Mouse (Mus musculus) mammary gland, adult 2 months (tissue): ENCODE measurements around the gene Cpne2. TPM values are rescaled to one million over a fixed set of nuclear protein-coding genes. Genes with fewer than 3 reads are reported as not detected.

Experiments
- polyA plus RNA-seq: library from polyadenylated mRNA; depleted of rRNA; stranded (reverse); fragments of >200 nt; gene quantifications from 2 replicates; pipeline ENCODE4 v1.2.3, GENCODE M21; 2012; ENCODE audit warnings: low replicate concordance; rRNA removed

Cpne2 gene
- 59.4 and 84.2 TPM in 2 replicates for polyA plus RNA-seq

DNA sequence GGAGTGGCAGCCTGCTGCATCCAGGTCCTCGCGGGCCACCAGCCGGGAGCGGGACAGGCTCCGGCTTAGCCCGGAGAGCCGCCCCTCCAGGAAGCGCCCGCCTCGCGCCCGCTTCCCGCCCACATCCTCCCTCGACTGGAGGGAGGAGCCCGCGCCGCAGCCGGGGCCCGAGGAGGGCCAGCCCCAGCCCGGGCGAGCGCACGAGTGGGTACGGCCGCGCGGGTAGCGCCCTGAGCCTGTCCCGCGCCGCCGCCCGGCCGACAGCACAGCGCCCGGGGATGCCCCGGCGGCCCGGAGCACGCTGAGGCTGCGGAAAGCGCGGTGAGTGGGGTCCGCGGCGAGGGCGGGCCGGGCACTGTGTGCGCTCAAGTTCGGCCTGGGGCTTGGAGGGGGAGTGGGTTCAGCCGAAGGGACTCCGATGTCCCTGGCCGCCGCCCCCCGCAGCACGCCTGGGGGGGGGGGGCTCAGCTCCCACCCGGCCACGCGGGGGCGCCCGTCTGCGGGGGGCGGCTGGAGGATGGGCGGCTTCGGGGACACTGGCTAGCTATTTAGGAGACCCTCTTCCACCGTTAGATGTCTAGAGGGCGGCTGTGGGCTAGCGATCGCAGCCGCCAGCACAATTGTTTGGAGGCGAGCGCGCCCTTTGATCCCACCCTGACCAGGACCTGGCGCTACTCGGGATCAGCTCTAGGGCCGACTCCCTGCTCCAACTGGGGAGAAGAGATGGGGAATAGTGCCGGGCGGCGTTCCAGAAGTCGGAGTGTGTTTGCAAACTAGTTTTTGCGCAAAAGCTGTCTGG lies at the start of gene Cpne2:
Gene Cpne2, plus strand, starts transcription at position 118 of the 799 bp plus-strand sequence.

DNA sequence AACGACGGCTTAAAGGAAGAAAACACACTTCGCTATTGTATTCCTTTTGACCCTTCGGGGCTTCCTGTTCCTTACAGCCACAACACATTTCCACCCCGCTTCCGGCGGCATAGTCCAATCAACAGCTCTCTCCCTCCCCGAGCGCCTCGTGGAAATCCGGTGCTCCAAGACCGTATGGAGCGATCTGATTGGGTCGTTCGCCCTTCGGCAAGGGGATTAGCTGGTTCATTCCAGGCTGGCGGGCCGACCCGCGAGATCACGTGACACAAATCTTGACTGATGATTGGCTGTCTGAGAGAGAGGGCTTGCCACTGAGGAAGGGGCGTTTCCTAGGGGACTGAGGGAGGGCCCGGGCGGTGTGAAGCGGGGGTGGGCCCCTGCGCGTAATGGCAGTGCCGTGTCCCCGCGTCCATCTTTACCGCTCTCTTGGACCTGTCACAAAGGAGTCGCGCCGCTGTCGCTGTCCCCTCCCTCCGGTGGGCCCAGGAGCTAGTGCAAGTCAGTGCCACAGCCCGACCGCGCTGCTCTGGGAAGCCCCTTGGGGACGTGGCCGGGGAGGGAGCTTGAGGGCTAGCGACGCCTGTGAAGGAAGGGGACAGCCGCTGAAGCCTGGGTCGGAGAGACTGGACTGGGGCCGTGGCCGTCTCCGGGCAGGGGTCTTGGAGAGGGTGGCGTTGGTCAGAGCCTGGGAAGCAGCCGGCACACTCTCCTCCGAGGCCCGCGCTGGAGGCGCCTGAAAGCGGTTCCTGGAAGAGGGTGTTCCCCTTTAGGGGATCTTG lies 69.0 kb downstream of the Cpne2 start, which contains the start of the genes Rspry1 and Fam192a:
Gene Rspry1, plus strand, starts transcription at position 331 of the 779 bp plus-strand sequence.
Gene Fam192a, minus strand, starts transcription at position 391 of the 779 bp plus-strand sequence.

Other genes with a start within 250 kb of the Cpne2 start
- 0.27 and 0.44 TPM in 2 replicates for gene Slc12a3, start 203.8 kb upstream of the Cpne2 start, polyA plus RNA-seq
- gene Herpud1, start 146.6 kb upstream of the Cpne2 start, polyA plus RNA-seq: 187 and 260 TPM in 2 replicates
- gene Nlrc5, start 98.6 kb upstream of the Cpne2 start, polyA plus RNA-seq: 37.2 and 46.1 TPM in 2 replicates
- 7.0 and 11.1 TPM in 2 replicates for gene Rspry1, start 68.9 kb downstream of the Cpne2 start, polyA plus RNA-seq
- 17.3 and 20.6 TPM in 2 replicates for gene Fam192a, start 69.0 kb downstream of the Cpne2 start, polyA plus RNA-seq
- gene Arl2bp, start 133.6 kb downstream of the Cpne2 start, polyA plus RNA-seq: 78.6 and 89.5 TPM in 2 replicates
- gene Pllp, start 163.3 kb downstream of the Cpne2 start, polyA plus RNA-seq: 17.2 and 28.2 TPM in 2 replicates
- 51.7 and 54.3 TPM in 2 replicates for gene Ccl22, start 212.6 kb downstream of the Cpne2 start, polyA plus RNA-seq
- 38.3 and 72.8 TPM in 2 replicates for gene Cx3cl1, start 239.0 kb downstream of the Cpne2 start, polyA plus RNA-seq